Mouse (Mus musculus) CD4-positive helper T cell, adult 2 months (primary cell): ENCODE results near the gene Mcm6.

Experiments
- DNase-seq: peaks from one replicate; pipeline ENCODE4 v3.0.0-alpha.2; 2012; ENCODE audit warnings: low read depth, missing footprints, low spot score

The Mcm6 gene

DNA sequence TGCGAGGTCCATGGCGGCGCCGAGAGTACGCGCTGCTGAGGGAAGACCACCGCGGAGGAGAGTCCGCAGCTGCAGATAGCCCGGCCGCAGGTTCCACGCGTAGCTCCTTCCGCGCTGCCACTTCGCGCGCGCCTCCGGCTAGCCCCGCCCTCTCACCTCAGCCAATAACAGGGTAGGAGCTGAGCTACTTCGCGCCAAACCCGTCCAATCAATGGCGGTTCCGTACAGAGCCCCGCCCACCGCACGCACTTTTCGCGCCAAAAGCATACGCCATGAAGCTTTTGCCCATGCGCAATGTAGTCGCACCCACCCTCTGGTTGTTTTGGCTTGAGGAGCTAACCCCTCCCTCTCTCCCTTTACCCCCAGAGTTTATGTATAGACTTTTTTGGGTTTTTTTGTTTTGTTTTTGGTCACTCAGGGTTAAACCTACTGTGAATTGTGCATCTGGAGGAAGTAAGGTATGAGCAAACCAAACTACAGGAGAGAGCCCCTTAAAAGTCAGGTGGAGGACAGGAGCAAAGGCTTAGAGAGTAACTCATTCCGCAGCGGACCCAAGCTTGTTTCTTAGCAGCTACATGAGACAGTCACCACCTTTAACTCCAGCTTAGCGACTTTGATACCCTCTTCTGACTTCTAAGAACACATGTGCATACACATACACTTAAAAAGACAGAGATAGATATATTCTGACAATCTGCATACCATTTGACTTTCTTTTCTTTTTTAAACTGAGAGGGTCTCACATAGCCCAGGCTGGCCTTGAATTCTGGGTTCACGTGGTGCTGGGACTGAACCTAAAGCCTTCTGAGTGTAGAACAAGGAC lies at the start of gene Mcm6:
TSS of gene Mcm6 (minus strand) at position 111 of the 823 bp plus-strand sequence.
- DNase-seq, result peak; percentile 96

DNA sequence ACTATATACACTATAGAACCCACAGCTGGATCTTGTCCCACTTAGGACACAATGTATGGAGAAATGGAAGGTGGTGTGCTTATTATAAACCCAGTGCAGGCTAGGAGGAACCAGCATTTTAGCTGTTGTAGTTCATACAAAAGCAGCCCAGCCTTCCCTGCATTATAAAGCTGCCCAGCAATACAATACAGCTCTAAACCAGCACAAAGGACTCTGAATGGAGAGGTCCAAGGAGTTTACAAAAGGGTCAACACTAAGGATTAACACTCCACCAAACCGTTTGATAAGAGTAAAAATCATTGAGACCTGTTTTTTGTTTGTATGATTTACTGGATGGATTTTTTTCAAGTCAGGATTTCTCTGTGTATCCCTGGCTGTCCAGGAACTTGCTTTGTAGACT lies 47.4 kb upstream of the Mcm6 start:
- DNase-seq, result no peak

DNA sequence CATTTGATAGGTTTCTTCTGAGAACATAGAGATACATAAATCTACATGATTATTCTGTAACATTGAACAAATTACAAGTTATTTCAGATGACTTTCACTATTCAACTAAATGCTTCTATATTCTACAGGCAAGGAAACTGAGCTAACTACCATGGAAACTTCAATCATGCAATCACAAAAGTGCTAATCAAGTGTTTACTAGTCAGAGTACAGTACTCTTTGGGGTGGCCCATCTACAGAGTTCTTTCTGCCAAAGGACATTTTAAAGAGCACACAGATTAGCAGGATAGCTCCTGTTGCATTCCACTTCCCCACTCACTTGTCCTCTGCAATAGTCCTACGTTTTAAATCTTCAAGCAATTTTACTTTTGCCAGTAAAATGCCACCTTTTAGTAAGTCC lies 46.2 kb upstream of the Mcm6 start:
- DNase-seq, result no peak

DNA sequence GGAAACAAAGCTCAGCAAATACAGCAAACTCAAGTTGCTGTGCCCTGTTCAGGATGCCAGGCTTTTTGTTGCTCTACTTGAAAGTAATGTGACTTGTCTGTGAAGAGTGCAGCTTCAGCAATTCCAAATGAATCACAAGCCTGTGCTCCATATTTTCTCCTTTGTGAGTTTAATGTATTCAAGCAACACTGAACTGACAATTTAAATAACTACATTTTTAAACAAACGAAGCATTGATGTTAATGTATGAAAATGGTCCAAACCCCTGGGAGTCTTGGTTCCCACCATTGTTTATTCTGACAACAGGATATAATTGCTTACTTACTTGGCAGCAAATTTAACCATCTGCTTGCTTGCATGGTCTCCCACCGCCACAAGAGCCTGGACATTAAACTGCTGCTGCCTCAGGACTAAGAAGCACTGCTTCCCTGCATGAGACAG lies 45.6 kb upstream of the Mcm6 start:
- DNase-seq, result no peak

DNA sequence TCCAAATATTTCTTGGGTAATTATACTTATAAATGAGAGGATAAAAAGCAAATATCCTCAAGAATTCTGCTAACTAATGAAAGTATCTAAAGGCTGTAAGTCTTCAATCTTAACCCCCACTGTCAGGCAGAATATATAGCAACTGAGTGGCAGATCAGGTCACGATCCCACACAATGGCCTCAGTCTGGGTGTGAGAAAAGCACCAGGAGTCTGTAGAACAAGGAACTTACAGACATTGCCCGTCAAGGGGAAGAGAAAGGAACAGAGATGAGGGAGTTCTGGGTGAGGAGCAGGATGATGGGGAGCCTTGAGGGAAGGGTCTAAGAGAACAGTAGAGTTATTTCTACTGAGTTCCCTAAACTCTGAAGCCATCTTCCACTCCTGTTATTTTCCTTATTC lies 41.5 kb upstream of the Mcm6 start:
- no peak for DNase-seq

DNA sequence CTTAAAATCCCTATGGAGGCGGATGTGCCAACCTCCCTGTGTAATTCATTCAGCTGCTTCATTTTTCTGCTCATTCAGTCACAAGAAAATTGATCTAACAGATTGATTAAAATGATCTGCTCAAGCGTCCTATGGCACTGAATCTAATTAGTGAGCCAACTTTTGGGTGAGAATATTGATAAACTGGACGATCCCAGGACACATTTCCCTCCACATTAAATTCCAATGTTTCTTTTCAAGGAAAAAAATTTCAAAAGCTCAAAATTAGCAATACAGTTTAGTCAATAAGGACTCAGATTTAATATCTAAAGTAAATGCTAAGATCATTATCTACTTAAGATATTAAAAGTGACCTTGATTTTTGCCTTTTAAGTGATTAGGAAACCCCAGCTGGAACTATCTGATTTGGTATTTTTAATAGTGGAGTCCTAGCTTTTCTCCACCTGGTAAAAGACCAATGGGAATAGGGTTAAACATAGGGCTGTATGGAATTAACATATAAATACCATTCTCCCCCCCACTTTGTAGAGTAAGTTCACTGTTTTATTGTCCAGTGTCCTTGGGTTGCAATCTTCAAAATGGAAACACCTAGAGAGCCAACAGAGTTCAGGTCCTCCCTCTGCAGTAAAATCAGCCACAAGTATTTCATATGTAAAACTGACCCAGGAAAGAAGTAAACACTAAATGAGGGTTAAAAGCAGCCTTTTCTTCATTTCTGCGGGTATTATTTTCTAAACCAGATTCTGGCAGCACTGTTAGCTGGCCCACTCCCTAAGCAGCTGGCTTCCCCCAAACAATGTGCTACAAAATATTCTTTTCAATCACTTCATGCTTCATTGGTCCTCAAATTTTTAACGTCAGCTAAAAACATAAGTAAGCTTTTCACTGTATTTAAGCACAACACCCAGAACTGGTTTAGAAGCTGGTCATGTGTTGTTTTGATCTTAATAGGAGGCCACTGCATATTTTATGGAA lies 40.8 kb upstream of the Mcm6 start:
- no peak for DNase-seq

DNA sequence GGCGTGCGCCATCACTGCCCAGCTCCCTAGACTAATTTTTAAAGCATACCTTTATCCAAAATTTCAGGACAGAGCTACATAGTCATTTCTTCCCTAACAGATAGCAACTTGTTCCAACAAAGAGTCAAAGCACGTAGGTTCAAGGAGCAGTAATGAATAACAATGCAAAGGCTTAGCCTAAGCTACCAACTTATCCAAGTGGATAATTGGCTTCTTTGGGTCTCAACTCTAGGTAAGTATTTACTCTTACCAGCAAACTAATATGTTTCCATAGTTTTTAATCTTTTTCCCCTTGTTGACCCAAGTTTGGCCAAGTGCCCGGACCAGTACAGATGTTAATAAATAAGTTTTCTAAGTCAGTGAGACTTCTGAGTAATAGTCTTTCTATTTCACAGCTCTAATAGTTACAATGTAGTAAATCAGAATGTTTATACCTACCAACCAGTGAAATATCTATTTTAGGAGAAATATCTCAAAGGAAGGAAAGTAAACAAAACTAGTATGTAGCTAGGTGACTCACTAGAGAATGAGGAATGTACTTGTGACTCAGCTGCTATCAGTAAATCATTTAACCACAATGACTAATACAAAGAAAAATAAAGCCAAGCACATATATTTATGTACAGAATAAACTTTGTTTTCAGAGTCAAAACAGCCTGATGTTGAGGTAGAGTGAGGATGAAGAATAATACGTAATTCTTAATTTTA lies 39.4 kb upstream of the Mcm6 start:
- DNase-seq, result peak; percentile 56

DNA sequence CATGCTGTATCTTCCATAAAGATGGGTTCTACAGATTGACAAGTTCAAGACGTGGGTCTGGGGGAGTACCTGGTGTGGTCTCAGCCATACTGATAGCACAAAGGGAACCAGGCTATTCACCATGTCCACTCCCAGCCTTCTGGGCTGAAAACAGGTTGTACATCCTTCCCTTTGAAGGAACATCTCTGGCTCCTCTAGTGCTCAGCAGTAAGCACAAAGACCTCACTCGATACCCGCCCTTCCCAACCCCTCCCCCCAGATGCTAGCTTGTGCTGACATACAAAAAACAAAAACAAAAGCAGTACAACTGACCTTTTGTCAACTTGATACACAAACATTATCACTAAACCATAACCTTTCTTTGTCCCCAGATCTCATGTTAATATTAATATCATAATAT lies 35.2 kb upstream of the Mcm6 start:
- DNase-seq, result no peak

DNA sequence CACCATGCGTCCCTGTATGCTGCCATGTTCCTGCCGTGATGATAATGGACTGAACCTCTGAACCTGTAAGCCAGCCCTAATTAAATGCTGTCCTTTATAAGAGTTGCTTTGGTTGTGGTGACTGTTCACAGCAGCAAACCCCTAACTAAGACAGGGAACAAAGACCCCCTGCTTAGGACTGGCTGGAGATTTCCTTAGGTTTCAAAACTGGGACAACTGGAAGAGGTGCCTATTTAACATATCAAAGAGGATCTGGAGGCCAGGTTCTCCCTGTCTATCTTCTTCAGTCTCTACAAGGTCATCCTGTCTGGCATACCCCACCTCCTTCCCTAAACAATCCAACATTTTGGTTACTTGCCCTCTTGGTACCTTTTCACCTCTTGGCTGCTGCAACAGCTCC lies 32.9 kb upstream of the Mcm6 start:
- no peak for DNase-seq

DNA sequence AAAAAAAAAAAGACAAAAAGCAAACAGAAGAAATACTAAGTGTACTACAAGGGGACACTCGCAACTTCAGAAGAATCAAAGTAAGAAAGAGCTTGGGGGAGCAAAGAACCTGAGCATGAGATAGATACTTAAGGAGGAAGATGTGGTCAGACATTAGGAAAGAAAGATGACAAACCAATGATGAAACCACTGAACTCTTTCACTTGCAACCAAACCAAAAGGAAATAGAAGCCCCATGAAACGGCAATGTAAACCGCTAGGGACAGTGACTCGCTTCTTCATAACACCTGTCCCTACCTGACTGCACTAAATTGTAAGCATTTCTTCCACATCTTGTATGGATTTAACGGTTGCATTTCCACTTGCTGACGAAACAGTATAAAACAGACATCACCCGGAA lies 27.0 kb upstream of the Mcm6 start:
- peak; percentile 34 for DNase-seq

DNA sequence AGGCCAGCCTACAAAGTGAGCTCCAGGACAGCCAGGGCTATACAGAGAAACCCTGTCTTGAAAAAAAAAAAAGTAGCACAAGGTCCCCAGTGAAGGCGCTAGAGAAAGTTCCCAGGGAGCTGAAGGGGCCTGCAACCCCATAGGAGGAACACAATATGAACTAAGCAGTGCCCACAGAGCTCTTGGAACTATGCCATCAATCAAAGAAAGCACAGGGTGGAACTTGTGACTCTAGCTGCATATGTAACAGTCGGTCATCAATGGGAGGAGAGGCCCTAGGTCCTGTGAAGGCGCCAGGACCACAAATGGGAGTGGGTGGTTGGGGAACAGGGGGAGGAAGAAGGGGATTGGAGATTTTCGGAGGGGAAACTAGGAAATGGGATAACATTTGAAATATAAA lies 17.4 kb upstream of the Mcm6 start:
- no peak for DNase-seq

DNA sequence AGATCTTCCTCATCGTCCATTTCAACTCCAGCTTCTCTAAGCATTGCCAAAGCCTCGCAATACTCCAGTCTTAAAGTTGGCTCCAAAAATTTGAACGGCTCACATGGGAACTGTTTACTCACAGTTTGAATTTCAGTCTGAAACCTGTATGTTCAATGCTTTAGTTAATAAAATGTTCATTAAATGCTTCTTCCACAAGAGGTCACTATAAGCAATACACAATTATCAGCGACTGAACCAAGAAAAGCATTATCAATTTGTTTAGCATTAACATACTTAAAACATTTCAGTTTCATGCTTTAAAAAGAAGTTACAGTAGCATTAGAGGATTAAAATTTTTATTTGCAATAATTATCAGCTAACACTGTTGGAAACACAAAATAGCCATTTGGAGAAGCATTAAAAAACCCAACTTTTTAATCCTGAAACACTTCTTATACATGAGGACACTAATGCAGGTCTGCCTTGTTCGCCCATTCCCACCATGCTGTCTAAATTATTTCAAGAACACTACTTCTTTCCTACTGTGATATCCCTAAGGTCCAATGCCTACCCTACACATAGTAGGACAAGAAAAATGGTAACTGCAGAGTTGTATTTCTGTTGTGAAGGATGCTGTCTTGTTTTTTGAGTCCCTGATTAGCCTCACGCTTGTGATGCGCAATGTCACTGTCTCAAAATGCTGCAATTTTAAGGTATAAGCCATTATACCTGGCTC lies 12.8 kb upstream of the Mcm6 start:
- peak; percentile 21 for DNase-seq

DNA sequence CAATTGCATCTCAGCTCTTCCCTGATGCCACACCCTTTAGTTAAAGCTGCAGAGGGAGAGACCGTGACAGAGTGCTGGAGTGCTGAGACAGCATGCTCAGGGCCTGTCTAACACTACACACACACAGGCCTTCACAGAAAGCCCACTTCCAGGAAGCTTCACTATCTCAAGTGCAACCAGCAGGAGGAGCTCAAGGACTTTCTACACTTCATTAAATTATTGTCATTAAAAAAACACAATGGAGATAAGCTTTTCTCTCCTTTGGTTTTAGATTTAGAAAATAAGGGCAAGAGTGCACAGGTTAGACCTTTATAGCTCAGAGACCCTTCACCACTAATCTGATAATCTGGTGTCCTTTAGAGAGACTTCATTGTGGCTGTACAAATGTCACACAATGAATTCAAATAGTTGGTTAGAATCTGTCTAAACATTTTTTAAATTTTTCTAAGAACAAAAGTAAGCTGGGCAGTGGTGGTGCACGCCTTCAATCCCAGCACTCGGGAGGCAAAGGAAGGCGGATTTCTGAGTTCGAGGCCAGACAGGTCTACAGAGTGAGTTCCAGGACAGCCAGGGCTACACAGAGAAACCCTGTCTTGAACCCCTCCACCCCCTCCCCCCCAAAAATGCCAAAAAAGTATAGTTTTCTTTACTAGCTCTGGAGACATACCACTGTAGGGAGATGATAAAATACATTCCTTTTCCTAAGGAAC lies 9.4 kb upstream of the Mcm6 start:
- DNase-seq, result peak; percentile 75

DNA sequence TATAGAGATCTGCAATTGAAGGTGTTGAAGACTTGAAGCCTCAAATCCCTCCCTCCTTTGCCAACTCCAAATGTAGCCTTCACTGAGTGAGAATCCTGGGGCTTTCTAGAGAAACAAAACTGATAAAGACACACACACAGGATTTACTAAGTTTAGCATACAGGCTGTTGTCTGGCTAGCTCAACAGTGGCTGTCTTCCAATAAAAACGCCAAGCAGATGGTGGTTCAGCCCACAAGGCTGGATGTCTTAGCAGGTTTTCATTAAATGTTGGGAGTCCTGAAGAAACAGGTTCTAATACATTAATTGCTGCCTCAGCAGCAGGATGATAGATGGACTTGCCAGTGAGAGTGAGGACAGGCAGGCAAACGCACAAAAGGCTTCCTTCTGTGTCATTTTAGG lies 1.1 kb upstream of the Mcm6 start:
- no peak for DNase-seq

DNA sequence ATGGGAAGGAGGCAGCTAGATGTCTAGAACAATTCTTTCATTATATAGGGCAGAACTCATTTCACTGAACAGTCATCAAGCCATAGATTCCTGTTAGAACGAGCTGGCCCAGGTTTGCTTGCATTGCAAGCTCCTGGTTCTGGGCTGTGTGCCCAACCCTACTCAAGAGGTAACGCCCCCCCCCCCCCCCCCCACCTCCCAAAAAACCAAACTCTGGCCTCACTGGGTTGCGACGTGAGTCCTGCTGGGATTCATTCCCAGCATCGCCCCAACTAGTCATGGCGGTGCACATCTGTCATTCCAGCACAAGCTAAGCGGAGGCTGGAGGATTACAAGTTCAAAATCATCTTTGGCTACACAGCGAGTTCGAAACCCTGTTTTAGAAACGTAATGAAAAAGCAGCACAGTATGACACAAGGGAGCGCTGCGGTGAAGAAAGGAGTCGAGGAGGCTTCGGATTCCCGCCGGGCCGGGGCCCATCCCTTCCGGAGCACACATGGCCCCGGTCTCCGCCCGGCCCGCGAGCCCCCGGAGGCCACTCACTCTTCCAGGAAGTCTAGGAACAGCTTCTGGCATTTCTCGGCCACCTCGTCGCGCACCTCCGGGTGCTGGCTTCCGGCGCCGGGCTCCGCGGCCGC lies 429 bp downstream of the Mcm6 start:
- DNase-seq, result no peak

DNA sequence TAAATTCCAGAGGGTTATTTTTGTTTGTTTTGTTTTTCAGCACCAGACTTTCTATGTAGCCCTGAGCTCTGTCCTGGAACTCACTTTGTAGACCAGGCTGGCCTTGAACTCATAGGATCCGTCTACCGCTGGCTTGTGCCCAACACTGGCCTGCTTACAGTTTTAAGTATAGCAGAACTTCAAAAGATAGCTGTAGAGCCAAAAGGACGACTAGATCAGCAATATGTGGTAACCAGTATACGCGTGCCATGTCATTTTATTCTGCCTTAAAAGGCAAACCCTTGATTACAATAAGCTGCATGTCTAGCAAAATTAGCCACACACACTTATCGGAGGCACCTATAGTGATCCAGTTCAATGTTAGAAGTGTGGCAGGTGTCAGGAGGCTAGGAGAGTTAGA lies 1.2 kb downstream of the Mcm6 start:
- peak; percentile 32 for DNase-seq

DNA sequence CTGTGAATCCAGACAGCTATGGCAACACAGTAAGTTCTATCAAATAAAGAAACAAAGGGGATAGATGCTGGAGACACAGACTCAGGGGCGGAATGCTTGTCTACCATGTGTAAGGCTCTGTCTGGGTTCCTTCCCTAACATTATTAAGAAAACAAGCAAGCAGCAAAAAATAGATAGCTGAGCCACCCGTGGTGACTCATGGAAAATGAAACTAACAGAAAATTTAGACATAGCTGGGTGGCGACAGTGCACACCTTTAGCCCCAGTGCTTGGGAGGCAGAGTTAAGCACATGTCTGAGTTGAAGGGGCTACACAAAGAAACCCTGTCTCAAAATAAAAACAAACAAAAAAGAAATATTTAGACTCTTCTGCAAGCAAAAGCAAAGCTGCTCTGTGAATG lies 2.0 kb downstream of the Mcm6 start:
- peak; percentile 63 for DNase-seq

DNA sequence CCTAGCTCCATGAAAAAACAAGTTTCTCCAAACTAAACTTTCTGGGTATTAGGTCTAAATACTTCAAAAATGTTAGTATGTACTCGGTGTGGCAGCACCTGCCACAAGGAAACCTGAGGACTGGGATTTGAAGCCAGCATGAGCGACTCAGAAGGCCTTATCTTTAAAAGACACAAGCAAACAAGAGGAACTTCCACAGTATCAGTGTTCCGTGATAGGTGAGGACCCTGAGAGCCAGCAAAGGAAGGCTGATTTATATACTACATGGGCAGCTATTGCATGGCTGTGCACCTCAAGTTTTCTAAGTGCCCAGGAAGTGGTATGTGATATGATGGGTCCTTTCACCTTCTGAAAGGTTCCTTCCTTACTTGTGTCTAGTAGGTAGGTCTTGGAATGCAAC lies 6.4 kb downstream of the Mcm6 start:
- no peak for DNase-seq

DNA sequence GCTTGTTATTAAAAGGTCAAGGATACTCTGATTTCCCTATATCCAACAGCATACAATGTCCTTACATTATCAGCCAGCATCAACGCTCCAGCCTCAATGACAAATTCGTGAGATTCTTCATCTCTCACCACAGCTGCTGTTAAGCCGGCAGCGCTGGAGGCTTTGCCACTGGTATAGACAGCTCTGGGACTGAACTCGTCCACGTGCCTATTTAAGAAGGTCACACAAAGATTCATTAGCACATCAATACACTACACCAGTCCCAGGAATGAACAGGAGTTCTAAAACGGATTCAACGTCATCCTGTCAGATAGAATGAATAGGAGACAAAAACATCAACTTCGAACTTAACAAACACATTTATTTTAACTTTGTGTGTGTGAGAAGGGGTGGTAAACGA lies 15.2 kb downstream of the Mcm6 start:
- DNase-seq, result no peak

DNA sequence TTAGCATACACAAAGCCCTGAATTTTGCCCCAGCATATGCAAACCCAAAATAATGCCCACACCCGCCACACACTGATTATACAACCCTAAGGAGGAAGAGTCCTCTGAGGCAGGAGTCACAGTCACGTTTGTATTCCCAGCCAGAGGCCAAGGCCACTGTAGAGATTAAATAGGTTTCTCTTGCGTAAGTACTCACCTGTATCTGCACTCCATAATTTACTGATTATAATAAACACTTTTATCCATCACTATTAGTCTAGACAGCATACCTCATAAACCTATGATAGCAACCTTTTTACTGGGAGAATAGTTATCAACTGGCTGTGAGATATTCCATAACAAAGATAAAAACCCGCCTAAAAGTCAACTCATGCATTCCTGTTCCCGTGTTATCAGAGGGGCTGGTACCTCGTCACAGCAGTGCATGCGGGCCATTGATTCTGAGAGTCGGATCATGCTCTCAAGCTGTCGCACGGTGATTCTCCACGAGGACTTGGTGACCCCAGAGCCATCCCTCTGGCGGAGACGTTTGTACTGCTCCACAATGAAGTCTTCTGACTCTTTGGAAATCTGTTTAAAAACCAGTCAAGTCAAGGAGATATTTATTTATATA lies 21.6 kb downstream of the Mcm6 start:
- DNase-seq, result no peak
